Mouse (Mus musculus) telencephalon, adult 2 months (tissue): ENCODE data around the gene Nomo1.

Experiments
- DNase-seq: peaks from one replicate; pipeline ENCODE4 v3.0.0-alpha.2; 2011; ENCODE audit warnings: low read depth, low spot score

Nomo1 gene

GRCm38 (mm10) chr7:46100563-46100962, 67.1 kb downstream of the Nomo1 start, which contains the start of gene Kcnj11:
Kcnj11 (minus strand) TSS chr7:46100764.
- peak; percentile 50 for DNase-seq

GRCm38 (mm10) chr7:46103075-46103591, 69.6 kb downstream of the Nomo1 start:
- DNase-seq = peak; percentile 65

GRCm38 (mm10) chr7:46103771-46104170, 70.3 kb downstream of the Nomo1 start:
- DNase-seq = no peak

- DNase-seq = no peak
Observed at GRCm38 (mm10) chr7:46104256-46104915, 70.9 kb downstream of the Nomo1 start.

- DNase-seq = no peak
Observed at GRCm38 (mm10) chr7:46105484-46105883, 72.0 kb downstream of the Nomo1 start.

GRCm38 (mm10) chr7:46110079-46110478, 76.6 kb downstream of the Nomo1 start:
- no peak for DNase-seq

GRCm38 (mm10) chr7:46111212-46111817, 77.8 kb downstream of the Nomo1 start:
- no peak for DNase-seq

- no peak for DNase-seq
Observed at GRCm38 (mm10) chr7:46111938-46112337, 78.4 kb downstream of the Nomo1 start.

- no peak for DNase-seq
Observed at GRCm38 (mm10) chr7:46113435-46113834, 79.9 kb downstream of the Nomo1 start.

GRCm38 (mm10) chr7:46116118-46116581, 82.7 kb downstream of the Nomo1 start:
- DNase-seq = no peak

GRCm38 (mm10) chr7:46117035-46117434, 83.5 kb downstream of the Nomo1 start:
- DNase-seq = no peak

GRCm38 (mm10) chr7:46122964-46123363, 89.5 kb downstream of the Nomo1 start:
- no peak for DNase-seq

GRCm38 (mm10) chr7:46124460-46124859, 91.0 kb downstream of the Nomo1 start:
- DNase-seq = no peak

- DNase-seq = no peak
Observed at GRCm38 (mm10) chr7:46125340-46125739, 91.8 kb downstream of the Nomo1 start.

- no peak for DNase-seq
Observed at GRCm38 (mm10) chr7:46128196-46128595, 94.7 kb downstream of the Nomo1 start.

GRCm38 (mm10) chr7:46129463-46130179, 96.1 kb downstream of the Nomo1 start:
- DNase-seq = no peak

GRCm38 (mm10) chr7:46130723-46131122, 97.2 kb downstream of the Nomo1 start:
- DNase-seq = no peak

GRCm38 (mm10) chr7:46131266-46131665, 97.8 kb downstream of the Nomo1 start:
- DNase-seq = peak; percentile 55

GRCm38 (mm10) chr7:46131806-46132205, 98.3 kb downstream of the Nomo1 start:
- peak; percentile 45 for DNase-seq

- no peak for DNase-seq
Observed at GRCm38 (mm10) chr7:46132229-46132628, 98.7 kb downstream of the Nomo1 start.
